Mouse (Mus musculus) neural tube, embryonic 12.5 days (tissue): Measurements from ENCODE around the gene Stmn1. TPM values are rescaled to one million over a fixed set of nuclear protein-coding genes. Genes with fewer than 3 reads are reported as not detected.

Experiments
- ATAC-seq: fragments of 200-750 bp; cut with Nextera tagmentation; 2 replicates; pipeline ENCODE4 v1.8.0; 2017; ENCODE audit warnings: low read depth, mild to moderate bottlenecking, moderate TSS enrichment, moderate library complexity; ENCODE audit not compliant: low FRiP score
- H3K27ac ChIP-seq: fragments of 300-500 bp; sonication (generic); 2 replicates; pipeline ENCODE4 v1.5.1; 2016
- H3K27me3 ChIP-seq: fragments of 300-500 bp; sonication (generic); replicated peaks from 2 replicates; pipeline ENCODE4 v1.6.1; 2016; ENCODE audit warnings: mild to moderate bottlenecking
- H3K36me3 ChIP-seq: fragments of 300-500 bp; sonication (generic); 2 replicates; pipeline ENCODE4 v1.6.1; 2016; ENCODE audit warnings: mild to moderate bottlenecking
- H3K4me1 ChIP-seq: fragments of 300-500 bp; sonication (generic); 2 replicates; pipeline ENCODE4 v1.6.1; 2016
- H3K4me2 ChIP-seq: fragments of 300-500 bp; sonication (generic); replicated peaks from 2 replicates; pipeline ENCODE4 v1.6.1; 2016; ENCODE audit warnings: mild to moderate bottlenecking
- H3K4me3 ChIP-seq: fragments of 300-500 bp; sonication (generic); 2 replicates; pipeline ENCODE4 v1.5.1; 2016
- H3K9ac ChIP-seq: fragments of 300-500 bp; sonication (generic); 2 replicates; pipeline ENCODE4 v1.6.1; 2016; ENCODE audit warnings: mild to moderate bottlenecking
- H3K9me3 ChIP-seq: fragments of 300-500 bp; sonication (generic); 2 replicates; pipeline ENCODE4 v1.6.1; 2016; ENCODE audit warnings: mild to moderate bottlenecking
- WGBS: fragments of 180-500 bp; shearing (Covaris S2); methylation state at CpG from one replicate; pipeline ENCODE4 v1.1.7; 2016; 5-methylcytosine and 5-hydroxymethylcytosine counted together
- polyA plus RNA-seq: library from polyadenylated mRNA; unstranded; fragments of >200 nt; fragmentation: Nextera tagmentation; extraction: Ambion mirVana; gene quantifications from 2 replicates; pipeline ENCODE4 v1.2.1, GENCODE M21; 2016

Gene Stmn1
- polyA plus RNA-seq, 1 experiment from 2014 or later = 4,994 TPM

DNA sequence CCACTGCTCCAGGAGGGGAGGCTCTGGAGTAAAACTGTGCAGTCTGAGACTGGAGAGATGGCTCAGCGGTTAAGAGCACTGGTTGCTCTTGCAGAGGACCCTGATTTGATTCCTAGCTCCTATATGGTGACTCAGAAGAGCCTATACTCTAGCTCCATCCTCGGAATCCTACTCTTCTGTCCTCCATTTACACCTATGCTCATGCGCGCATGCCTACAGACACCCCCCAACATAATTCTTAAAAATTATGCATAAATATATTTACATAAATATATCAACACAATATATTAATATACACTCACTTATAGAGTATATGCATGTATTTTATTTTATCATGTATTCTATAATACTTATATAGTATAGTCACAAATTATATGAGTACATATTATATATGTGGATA, 42.3 kb downstream of the Stmn1 start:
- H3K27ac ChIP-seq = no peak overlapping the region
- H3K4me1 ChIP-seq = peaks cover 11% of the 10 kb centered on the region; the same call in 1 of the 2 replicates
- H3K9me3 ChIP-seq = no peaks in the 10 kb centered on the region
- no peak overlapping the region for H3K9ac ChIP-seq
- 0 out of 2 replicates have a peak, but pooled peaks have one; percentile 27 for ATAC-seq
- H3K4me2 ChIP-seq = peak overlapping the region; percentile 88; the same call in 1 of the 2 replicates
- 79% methylated on average over 4 of the region's 4 CpGs for WGBS
- peaks cover 11% of the 10 kb centered on the region; the same call in 1 of the 2 replicates for H3K36me3 ChIP-seq
- no peak overlapping the region for H3K4me3 ChIP-seq
- no peaks in the 10 kb centered on the region for H3K27me3 ChIP-seq

DNA sequence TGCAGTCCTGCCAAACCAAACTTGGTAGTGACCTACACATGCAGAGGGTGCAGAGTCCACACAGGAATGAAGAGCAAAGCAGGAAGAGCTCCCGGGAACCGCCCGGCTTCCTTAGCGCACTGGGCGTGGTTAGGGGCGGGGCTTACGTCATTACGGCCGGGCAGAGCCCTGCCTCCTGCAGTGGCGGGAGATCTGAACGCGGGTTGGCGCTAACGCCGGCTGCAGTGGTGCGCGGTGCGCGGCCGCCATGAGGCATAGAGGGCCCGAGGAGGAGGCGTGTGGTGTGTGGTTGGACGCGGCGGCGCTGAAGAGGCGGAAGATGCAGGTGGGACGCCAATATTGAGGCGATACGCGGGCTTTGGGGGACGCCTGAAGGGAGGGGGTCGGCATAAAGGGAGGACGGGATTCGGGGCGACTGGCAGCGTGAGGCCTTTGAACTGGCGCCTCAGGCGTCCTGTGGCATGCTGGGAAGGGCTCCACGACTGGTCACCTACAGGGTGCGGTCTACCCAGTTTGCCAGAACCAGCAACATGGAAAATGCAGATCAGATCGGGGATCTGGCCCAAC, 42.8 kb downstream of the Stmn1 start, which contains the start of gene Aunip:
TSS of gene Aunip (plus strand) at position 155 of the 567 bp plus-strand sequence.
- Histone ChIP-seq H3K9ac (peak within 1 kb of the TSS; percentile 40; the same call in 1 of the 2 replicates), H3K36me3 (peaks cover 11% of the 10 kb centered on the region; the same call in 1 of the 2 replicates), H3K4me2 (peak within 1 kb of the TSS; percentile 88), H3K27ac (no peak within 1 kb of the TSS), H3K4me3 (peak within 1 kb of the TSS; percentile 51), H3K9me3 (no peaks in the 10 kb centered on the region), H3K4me1 (peaks cover 11% of the 10 kb centered on the region; the same call in 1 of the 2 replicates), H3K27me3 (no peaks in the 10 kb centered on the region)
- peak; percentile 97 for ATAC-seq
- 1% methylated on average over 42 of the region's 42 CpGs for WGBS

DNA sequence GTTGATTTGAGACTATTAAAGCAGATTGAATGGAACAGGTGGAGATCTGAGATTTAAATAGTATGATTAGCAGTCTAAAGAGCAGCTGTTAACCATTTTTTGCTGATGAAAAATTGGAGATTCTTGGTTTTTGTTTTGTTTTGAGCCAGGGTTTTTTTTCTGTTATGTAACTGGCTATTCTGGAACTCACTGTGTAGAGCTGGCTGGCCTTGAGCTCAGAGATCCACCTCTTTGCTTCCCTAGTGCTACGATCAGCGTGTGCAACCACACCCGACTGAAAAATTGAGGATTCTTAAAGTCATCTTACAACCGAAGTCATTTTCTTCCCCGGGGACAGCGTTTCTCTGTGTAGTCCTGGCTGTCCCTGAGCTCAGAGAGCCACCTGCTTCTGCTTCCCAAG, 43.6 kb downstream of the Stmn1 start:
- ATAC-seq = no peak
- Histone ChIP-seq H3K4me3 (no peak overlapping the region), H3K36me3 (peaks cover 11% of the 10 kb centered on the region; the same call in 1 of the 2 replicates), H3K9me3 (no peaks in the 10 kb centered on the region), H3K4me2 (peak overlapping the region; percentile 88), H3K27me3 (no peaks in the 10 kb centered on the region), H3K9ac (0 out of 2 replicates have a peak overlapping the region, but pooled peaks have one; percentile 40), H3K27ac (no peak overlapping the region), H3K4me1 (peaks cover 11% of the 10 kb centered on the region; the same call in 1 of the 2 replicates)
- WGBS = 82% methylated on average over 6 of the region's 6 CpGs

DNA sequence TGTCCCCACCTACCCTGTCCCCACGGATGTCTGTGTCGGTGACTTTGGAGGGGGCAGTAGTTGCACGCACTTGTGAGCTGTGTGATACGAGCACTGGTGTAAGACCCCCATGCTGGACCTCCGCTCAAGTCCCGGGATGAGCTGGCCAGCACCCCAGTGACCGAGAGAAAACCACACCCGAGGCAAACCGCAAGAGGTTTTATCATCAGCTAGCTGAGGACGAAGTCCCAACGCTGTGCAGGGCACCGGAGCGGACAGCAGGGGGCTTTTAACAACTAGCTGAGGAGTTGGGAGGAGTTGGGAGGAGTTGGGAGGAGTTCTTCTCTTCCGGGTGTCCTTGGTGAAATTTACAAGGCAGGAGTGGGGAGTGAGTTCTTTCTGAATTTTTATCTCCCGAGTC, 44.7 kb downstream of the Stmn1 start:
- peaks cover 11% of the 10 kb centered on the region; the same call in 1 of the 2 replicates for H3K4me1 ChIP-seq
- H3K9me3 ChIP-seq = no peaks in the 10 kb centered on the region
- 14% methylated on average over 15 of the region's 15 CpGs for WGBS
- no peak overlapping the region for H3K4me3 ChIP-seq
- H3K9ac ChIP-seq = 0 out of 2 replicates have a peak overlapping the region, but pooled peaks have one; percentile 17
- H3K27ac ChIP-seq = no peak overlapping the region
- H3K36me3 ChIP-seq = peaks cover 2% of the 10 kb centered on the region; the same call in 1 of the 2 replicates
- no peak for ATAC-seq
- peak overlapping the region; percentile 52 for H3K4me2 ChIP-seq
- no peaks in the 10 kb centered on the region for H3K27me3 ChIP-seq

- H3K27ac ChIP-seq = no peak overlapping the region
- H3K4me1 ChIP-seq = peaks cover 11% of the 10 kb centered on the region; the same call in 1 of the 2 replicates
- no peaks in the 10 kb centered on the region for H3K27me3 ChIP-seq
- H3K9me3 ChIP-seq = no peaks in the 10 kb centered on the region
- no peak for ATAC-seq
- 92% methylated on average over 11 of the region's 11 CpGs for WGBS
- H3K4me2 ChIP-seq = no peak overlapping the region
- no peaks in the 10 kb centered on the region for H3K36me3 ChIP-seq
- no peak overlapping the region for H3K9ac ChIP-seq
- H3K4me3 ChIP-seq = no peak overlapping the region
Measured at GRCm38 (mm10) chr4:134514309-134514930, 46.3 kb downstream of the Stmn1 start.

DNA sequence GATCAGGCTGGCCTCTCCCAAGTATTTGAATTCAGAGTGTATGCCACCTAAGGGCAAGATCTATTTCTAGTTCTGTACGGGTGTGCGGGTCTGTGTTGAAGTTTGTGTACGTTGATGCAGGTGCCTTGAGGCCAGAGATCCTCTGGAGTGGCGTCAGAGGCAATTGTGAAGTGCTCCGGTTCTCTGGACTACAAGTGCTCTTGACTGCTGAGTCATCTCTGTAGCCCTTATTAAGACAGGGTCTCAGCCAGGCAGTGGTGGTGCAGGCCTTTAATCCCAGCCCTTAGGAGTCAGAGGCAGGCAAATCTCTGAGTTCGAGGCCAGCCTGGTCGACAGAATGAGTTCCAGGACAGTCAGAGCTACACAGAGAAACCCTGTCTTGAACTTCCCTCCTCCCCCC, 47.5 kb downstream of the Stmn1 start:
- H3K36me3 ChIP-seq = peaks cover 3% of the 10 kb centered on the region; the same call in 1 of the 2 replicates
- no peak overlapping the region for H3K4me3 ChIP-seq
- ATAC-seq = no peak
- H3K4me2 ChIP-seq = no peak overlapping the region
- WGBS = 88% methylated on average over 7 of the region's 7 CpGs
- H3K9me3 ChIP-seq = no peaks in the 10 kb centered on the region
- H3K9ac ChIP-seq = no peak overlapping the region
- peaks cover 11% of the 10 kb centered on the region; the same call in 1 of the 2 replicates for H3K4me1 ChIP-seq
- no peak overlapping the region for H3K27ac ChIP-seq
- H3K27me3 ChIP-seq = no peaks in the 10 kb centered on the region

DNA sequence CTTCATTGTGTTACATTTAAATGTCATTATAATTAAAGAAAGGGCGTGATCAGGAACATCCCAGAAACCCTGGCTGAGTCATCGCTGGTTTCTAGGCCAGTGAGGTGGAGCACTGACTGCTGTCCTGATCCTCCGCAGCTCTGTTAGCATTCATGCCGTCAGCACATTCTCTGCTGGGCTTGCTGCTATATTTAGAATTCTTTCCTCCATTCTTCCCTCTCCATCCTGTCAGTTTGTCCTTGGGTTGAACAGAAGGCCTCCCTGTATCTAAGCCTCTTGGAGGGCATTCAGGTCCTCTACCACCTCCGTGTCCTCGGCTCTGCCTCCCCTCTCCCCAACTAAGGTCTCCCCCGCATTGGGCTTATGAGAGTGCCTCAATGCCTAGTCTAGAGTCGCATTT, 48.9 kb downstream of the Stmn1 start:
- Histone ChIP-seq H3K9me3 (no peaks in the 10 kb centered on the region), H3K27me3 (no peaks in the 10 kb centered on the region), H3K27ac (no peak overlapping the region), H3K9ac (no peak overlapping the region), H3K4me2 (no peak overlapping the region), H3K4me3 (no peak overlapping the region), H3K4me1 (peaks cover 6% of the 10 kb centered on the region; the same call in 1 of the 2 replicates), H3K36me3 (peaks cover 10% of the 10 kb centered on the region)
- no peak for ATAC-seq
- 91% methylated on average over 8 of the region's 8 CpGs for WGBS

GRCm38 (mm10) chr4:134517719-134518118, 49.6 kb downstream of the Stmn1 start:
- no peak for ATAC-seq
- Histone ChIP-seq H3K4me1 (peaks cover 2% of the 10 kb centered on the region; the same call in 1 of the 2 replicates), H3K27ac (no peak overlapping the region), H3K4me3 (no peak overlapping the region), H3K9ac (no peak overlapping the region), H3K27me3 (no peaks in the 10 kb centered on the region), H3K4me2 (no peak overlapping the region), H3K36me3 (peaks cover 10% of the 10 kb centered on the region), H3K9me3 (no peaks in the 10 kb centered on the region)
- WGBS = 90% methylated on average over 10 of the region's 10 CpGs

DNA sequence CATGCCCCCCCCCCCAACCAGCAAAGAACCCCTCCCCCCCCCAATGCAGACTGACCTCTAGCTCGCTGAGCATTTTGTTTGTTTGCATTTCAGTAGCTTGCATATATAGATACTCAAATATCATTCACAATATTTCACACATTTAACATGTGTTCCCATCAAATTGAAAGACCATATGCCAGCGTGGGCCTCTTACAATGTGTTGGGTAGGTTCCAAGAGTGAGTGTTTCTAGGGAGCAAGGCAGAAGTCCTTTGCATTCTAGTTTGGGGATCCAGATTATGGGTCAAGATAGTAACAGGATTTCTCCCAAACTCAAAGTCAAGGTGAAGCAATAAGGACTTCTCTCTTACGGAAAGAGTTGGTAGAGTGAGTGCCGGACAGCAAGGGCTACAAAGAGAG, 50.4 kb downstream of the Stmn1 start:
- ATAC-seq = no peak
- 94% methylated on average over 4 of the region's 4 CpGs for WGBS
- Histone ChIP-seq H3K4me1 (no peaks in the 10 kb centered on the region), H3K9me3 (no peaks in the 10 kb centered on the region), H3K4me2 (no peak overlapping the region), H3K9ac (no peak overlapping the region), H3K27ac (no peak overlapping the region), H3K27me3 (no peaks in the 10 kb centered on the region), H3K4me3 (no peak overlapping the region), H3K36me3 (peaks cover 14% of the 10 kb centered on the region)

- Histone ChIP-seq H3K36me3 (peaks cover 20% of the 10 kb centered on the region), H3K4me3 (no peak overlapping the region), H3K27ac (no peak overlapping the region), H3K4me1 (no peaks in the 10 kb centered on the region), H3K27me3 (no peaks in the 10 kb centered on the region), H3K4me2 (no peak overlapping the region), H3K9me3 (no peaks in the 10 kb centered on the region), H3K9ac (no peak overlapping the region)
- ATAC-seq = no peak
Measured at GRCm38 (mm10) chr4:134519281-134519680, 51.2 kb downstream of the Stmn1 start.
